Mouse (Mus musculus): ENCODE results near the gene Clec4d. TPM values are rescaled to one million over a fixed set of nuclear protein-coding genes. Genes with fewer than 3 reads are reported as not detected.
"Not testable (repeated sequence)": the region's sequence is repeated elsewhere in the genome, so short reads cannot be mapped to it uniquely, and the experiment has no call there.

Gene Clec4d
- polyA plus RNA-seq, 1 experiment from 2014 or later: 0.85 TPM

DNA sequence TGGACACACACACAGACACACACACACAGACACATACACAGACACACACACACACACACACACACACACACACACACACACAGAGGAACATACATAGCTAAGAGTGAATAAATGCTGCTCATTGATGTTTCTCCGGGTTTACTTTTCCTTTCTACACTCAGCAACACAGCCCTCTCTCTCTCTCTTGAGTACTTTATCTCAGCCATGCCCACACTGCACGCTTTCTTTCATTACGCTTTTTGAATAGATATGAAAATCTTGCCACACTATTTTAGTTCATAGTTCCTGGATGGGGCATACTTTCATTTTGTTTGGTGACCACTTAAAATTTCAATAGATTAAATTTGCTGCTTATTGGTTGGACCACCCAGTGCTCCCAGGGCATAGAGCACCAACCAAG is 2.3 kb downstream of the Clec4d start:
- Histone ChIP-seq H3K4me1 (replicated peaks) (peaks cover 13% of the 10 kb centered on the region), H3K4me3 (replicated peaks) (no peak overlapping the region), H3K4me2 (no peak overlapping the region), H3K27me3 (no peaks in the 10 kb centered on the region), H3K9me3 (replicated peaks) (no peaks in the 10 kb centered on the region), H3K36me3 (no peaks in the 10 kb centered on the region), H3K9ac (no peak overlapping the region), H3K27ac (no peak overlapping the region)
- ATAC-seq (ENCODE audit: low read depth) (no peak), DNase-seq (no peak)
- WGBS (ENCODE audit: insufficient replicate concordance): 62% methylated on average over 3 of the region's 3 CpGs

DNA sequence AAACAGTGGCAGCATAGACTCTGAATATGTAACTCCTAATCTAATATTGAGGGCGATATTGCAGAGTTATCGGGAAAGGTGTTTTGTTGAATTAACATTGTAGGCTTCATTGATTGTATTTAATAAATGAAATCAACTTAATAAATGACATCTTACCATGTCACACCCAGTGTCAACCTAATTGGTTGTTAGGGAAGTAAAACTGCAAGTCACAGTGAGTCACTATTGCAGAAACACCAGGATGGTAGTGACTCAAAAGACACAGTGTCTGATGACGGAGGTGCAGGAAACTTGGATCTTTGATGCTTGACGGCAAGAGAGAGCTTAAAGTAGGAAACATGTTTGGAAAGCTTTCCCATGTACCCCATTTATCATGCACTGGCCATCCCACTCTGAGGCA is 3.9 kb downstream of the Clec4d start:
- no peak overlapping the region for H3K9ac ChIP-seq
- ATAC-seq (ENCODE audit: low read depth): peak; percentile 78
- WGBS (ENCODE audit: insufficient replicate concordance): 79% methylated on average over 4 of the region's 4 CpGs

DNA sequence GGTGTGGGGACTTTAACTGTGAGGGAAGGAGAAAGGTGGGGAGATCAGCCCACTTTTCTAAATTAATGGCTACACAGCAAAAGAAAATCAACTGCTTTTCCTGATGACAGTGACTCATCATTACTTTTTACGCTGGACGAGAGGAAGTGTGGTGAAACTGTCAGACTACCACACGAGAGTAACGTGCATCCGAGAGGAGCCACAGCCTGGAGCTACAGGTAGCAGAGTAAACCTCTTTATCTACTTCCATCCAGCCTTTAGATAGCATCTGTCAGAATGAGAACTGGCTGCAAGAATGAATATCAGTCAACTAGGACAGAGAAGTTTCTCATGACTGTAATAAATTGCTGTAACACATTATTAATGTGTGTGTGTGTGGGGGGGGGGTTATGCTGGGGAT is 5.0 kb downstream of the Clec4d start:
- Histone ChIP-seq H3K27me3 (no peaks in the 10 kb centered on the region), H3K27ac (peak overlapping the region; percentile 23; the same call in 1 of the 2 replicates), H3K36me3 (no peaks in the 10 kb centered on the region), H3K4me3 (replicated peaks) (no peak overlapping the region), H3K9ac (no peak overlapping the region), H3K4me1 (replicated peaks) (peaks cover 9% of the 10 kb centered on the region), H3K4me2 (no peak overlapping the region), H3K9me3 (replicated peaks) (no peaks in the 10 kb centered on the region)
- 13% methylated on average over 5 of the region's 5 CpGs for WGBS (ENCODE audit: insufficient replicate concordance)
- DNase-seq (no peak), ATAC-seq (ENCODE audit: low read depth) (peak; percentile 41; the same call in 1 of the 2 replicates)

More for the DNA sequence above, 3.9 kb downstream of the Clec4d start:
- Histone ChIP-seq H3K4me3 (replicated peaks) (no peak overlapping the region), H3K4me2 (no peak overlapping the region), H3K36me3 (no peaks in the 10 kb centered on the region), H3K4me1 (replicated peaks) (peaks cover 9% of the 10 kb centered on the region), H3K27me3 (no peaks in the 10 kb centered on the region), H3K9me3 (replicated peaks) (no peaks in the 10 kb centered on the region), H3K27ac (peak overlapping the region; percentile 40)
- DNase-seq: no peak

DNA sequence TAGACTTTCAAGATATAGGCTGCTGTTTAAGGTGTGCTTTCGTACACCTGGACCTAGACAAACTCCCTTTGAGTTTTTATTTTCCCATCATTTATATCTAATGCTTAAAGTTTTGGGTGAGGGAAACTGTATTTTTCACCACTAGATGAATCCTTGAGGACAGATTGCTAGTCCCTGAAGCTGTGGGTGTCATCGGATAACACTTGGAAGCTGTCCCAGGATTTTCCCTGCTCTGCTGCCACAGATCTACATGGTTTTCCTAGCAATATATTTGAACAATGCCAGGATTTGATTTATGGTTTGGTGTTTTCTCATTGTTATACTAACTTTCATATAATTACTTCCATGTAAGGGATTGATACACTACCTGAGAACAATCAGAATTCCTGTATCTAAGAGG is 17.5 kb downstream of the Clec4d start:
- H3K27ac ChIP-seq: no peak overlapping the region
- no peak overlapping the region for H3K4me3 ChIP-seq (replicated peaks)
- H3K9me3 ChIP-seq (replicated peaks): no peaks in the 10 kb centered on the region
- 81% methylated on average over 2 of the region's 2 CpGs for WGBS (ENCODE audit: insufficient replicate concordance)
- H3K27me3 ChIP-seq: no peaks in the 10 kb centered on the region
- ATAC-seq (ENCODE audit: low read depth) (no peak), DNase-seq (no peak)
- H3K4me2 ChIP-seq: no peak overlapping the region
- no peaks in the 10 kb centered on the region for H3K36me3 ChIP-seq
- H3K9ac ChIP-seq: no peak overlapping the region
- no peaks in the 10 kb centered on the region for H3K4me1 ChIP-seq (replicated peaks)

DNA sequence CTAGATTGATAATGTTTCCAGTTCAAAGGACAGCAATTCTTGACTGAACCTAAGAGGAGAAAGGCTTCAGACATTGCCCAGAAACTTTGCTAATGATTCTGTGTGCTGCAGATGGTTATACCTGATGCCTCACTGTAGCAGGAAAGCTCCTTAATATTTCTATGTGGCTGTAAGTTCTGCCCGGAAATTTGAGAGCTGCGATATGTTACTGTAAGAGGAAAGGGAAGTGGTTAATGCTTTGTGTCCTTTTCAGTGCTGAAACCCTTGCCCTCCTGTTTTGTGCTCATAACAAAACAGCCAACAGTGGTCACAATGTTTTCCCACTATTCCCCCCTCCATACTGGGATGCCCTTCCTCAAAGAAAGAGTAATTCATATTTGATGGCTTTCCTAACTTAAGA is 24.4 kb downstream of the Clec4d start:
- peaks cover 17% of the 10 kb centered on the region for H3K4me1 ChIP-seq (replicated peaks)
- no peaks in the 10 kb centered on the region for H3K27me3 ChIP-seq
- ATAC-seq (ENCODE audit: low read depth) (no peak), DNase-seq (no peak)
- no peak overlapping the region for H3K4me3 ChIP-seq (replicated peaks)
- no peaks in the 10 kb centered on the region for H3K9me3 ChIP-seq (replicated peaks)
- H3K4me2 ChIP-seq: no peak overlapping the region
- H3K9ac ChIP-seq: no peak overlapping the region
- H3K27ac ChIP-seq: no peak overlapping the region
- 15% methylated on average over 2 of the region's 2 CpGs for WGBS (ENCODE audit: insufficient replicate concordance)
- no peaks in the 10 kb centered on the region for H3K36me3 ChIP-seq

DNA sequence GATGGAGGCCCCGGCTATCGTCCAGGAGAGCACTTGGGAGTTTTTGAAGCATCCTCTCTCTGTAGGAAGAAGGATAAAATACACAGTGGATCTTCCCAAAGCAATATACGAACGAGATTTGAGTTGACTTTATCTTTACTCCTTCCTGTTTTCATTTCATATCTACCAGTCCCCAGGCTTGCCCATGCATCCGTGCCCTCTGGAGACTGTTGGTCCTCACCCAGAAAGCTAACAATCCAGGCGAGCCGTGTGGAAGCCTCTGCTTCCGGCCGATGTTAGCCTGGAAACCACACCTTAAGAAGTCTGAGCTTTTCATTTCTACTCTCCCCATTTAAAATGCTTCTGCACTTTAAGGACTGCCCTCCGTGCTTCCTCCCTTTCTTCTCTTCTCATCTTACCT is 27.0 kb downstream of the Clec4d start:
- Histone ChIP-seq H3K4me3 (replicated peaks) (no peak overlapping the region), H3K9me3 (replicated peaks) (no peaks in the 10 kb centered on the region), H3K4me2 (no peak overlapping the region), H3K27me3 (no peaks in the 10 kb centered on the region), H3K9ac (no peak overlapping the region), H3K36me3 (no peaks in the 10 kb centered on the region), H3K27ac (no peak overlapping the region), H3K4me1 (replicated peaks) (peaks cover 28% of the 10 kb centered on the region)
- ATAC-seq (ENCODE audit: low read depth) (no peak), DNase-seq (no peak)
- 36% methylated on average over 10 of the region's 10 CpGs for WGBS (ENCODE audit: insufficient replicate concordance)

DNA sequence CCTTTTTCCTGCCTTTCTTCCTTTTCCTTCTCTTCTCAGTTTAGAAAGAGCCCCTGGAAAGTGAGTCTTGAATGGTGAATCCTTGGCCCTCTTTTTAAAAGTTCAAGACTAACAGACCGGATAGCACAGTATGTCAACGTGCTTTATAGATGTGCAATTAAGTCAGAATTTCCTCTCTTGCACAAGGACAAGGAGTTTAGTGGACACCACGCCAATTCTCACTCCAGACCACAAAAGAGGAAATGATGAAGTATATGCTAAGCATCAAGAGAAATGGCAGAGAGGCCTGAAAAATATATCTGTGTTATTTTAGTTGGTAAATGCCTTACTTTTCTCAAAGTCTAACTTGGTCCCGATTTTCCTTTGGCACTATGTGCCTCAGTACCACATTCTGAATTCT is 27.8 kb downstream of the Clec4d start, which contains the start of gene Clec4e:
Gene Clec4e, minus strand, starts transcription at position 118 of the 400 bp plus-strand sequence.
- Histone ChIP-seq H3K9me3 (replicated peaks) (no peaks in the 10 kb centered on the region), H3K36me3 (no peaks in the 10 kb centered on the region), H3K27me3 (no peaks in the 10 kb centered on the region), H3K4me3 (replicated peaks) (no peak within 1 kb of the TSS), H3K9ac (no peak within 1 kb of the TSS), H3K27ac (no peak within 1 kb of the TSS), H3K4me1 (replicated peaks) (peaks cover 32% of the 10 kb centered on the region), H3K4me2 (no peak within 1 kb of the TSS)
- DNase-seq (no peak), ATAC-seq (ENCODE audit: low read depth) (no peak)
- 53% methylated on average over 4 of the region's 4 CpGs for WGBS (ENCODE audit: insufficient replicate concordance)

DNA sequence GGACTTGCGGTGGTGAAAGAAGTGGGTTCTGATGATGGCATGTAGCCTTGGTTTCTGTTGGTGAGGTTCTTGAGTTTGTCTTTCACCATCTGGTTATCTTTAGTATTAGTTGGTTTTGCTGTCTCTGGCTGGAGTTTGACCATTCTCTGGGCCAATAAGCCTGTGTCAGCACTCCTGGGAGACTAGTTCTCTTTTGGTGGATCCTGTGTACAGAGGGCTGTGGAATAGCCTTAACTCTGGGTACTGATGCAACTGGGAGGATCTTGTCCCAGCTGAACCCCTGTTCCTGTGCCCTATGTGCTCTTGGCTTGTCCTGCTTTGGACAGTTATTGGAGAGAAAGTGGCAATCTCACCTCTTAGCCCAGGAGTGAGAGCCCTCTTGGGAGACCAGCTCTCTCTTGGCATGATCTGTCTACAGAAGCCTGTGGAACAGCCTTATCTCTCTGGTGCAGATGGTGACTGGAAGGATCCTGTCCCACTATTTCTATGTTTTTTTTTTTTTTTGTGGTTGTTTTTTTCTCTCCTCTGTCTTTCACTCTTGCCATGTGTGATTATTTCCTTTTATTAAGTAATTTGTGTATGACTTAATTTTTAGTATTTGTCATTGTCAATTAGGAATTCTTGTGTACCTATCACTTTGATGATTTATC is 31.0 kb downstream of the Clec4d start:
- H3K9me3 ChIP-seq (replicated peaks): no peaks in the 10 kb centered on the region
- H3K27ac ChIP-seq: peak overlapping the region; percentile 98
- DNase-seq (peak; percentile 73), ATAC-seq (ENCODE audit: low read depth) (peak; percentile 99)
- H3K4me2 ChIP-seq: peak overlapping the region; percentile 51
- H3K9ac ChIP-seq: peak overlapping the region; percentile 44
- no peaks in the 10 kb centered on the region for H3K36me3 ChIP-seq
- H3K4me3 ChIP-seq (replicated peaks): no peak overlapping the region
- H3K27me3 ChIP-seq: no peaks in the 10 kb centered on the region
- 93% methylated on average over 1 of the region's 1 CpGs for WGBS (ENCODE audit: insufficient replicate concordance)
- H3K4me1 ChIP-seq (replicated peaks): peaks cover 51% of the 10 kb centered on the region

DNA sequence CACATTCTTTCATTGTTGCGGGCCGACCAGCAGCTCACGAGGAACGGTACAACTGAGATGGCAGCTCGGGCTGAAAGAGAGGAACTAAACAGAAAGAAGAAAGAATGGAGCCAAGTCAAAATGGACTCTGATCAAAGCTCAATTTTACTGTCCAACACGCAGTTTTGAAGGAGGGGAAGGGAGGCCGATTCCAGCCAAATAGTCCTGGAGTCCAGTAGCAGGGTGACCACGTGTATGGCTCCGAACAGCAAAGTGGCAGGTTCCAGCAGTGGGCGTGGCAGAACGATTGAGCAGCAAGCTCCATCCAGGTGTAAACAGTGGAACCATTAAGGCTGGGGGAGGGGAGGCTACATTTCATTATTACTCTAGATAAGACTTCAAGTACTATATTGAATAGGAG is 31.6 kb downstream of the Clec4d start:
- ATAC-seq (ENCODE audit: low read depth): peak; percentile 7; the same call in 1 of the 2 replicates
- H3K9me3 ChIP-seq (replicated peaks); H3K4me3 ChIP-seq (replicated peaks); H3K27me3 ChIP-seq; H3K36me3 ChIP-seq; H3K9ac ChIP-seq: not testable (repeated sequence)
- H3K4me1 ChIP-seq (replicated peaks): peaks cover 51% of the 10 kb centered on the region
- 35% methylated on average over 11 of the region's 11 CpGs for WGBS (ENCODE audit: insufficient replicate concordance)
- peak overlapping the region; percentile 45 for H3K4me2 ChIP-seq
- H3K27ac ChIP-seq: peak overlapping the region; percentile 91
- peak; percentile 39 for DNase-seq

DNA sequence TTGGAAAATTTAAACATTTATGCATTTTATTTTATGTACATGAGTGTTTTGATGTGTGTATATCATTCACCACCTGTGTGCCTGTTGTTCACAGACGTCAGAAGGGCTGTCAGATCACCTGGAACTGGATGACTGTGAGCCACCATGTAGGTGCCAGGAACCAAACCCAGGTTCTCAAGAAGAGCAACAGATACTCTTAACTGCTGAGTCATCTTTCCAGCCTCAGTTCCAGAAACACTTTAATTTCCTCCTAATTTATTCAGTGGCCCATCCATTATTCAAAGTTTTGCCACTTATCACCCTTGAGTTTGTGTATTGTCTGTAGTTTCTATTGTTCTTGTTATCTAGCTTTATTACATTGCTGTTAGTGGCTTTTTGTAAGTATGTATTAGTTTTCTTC is 34.8 kb downstream of the Clec4d start:
- H3K36me3 ChIP-seq: no peaks in the 10 kb centered on the region
- H3K4me2 ChIP-seq: no peak overlapping the region
- no peak for ATAC-seq (ENCODE audit: low read depth)
- H3K4me3 ChIP-seq (replicated peaks): no peak overlapping the region
- H3K27me3 ChIP-seq: no peaks in the 10 kb centered on the region
- DNase-seq: peak; percentile 7
- no peaks in the 10 kb centered on the region for H3K9me3 ChIP-seq (replicated peaks)
- H3K9ac ChIP-seq: no peak overlapping the region
- 40% methylated on average over 1 of the region's 1 CpGs for WGBS (ENCODE audit: insufficient replicate concordance)
- H3K4me1 ChIP-seq (replicated peaks): peaks cover 34% of the 10 kb centered on the region
- 0 out of 2 replicates have a peak overlapping the region, but pooled peaks have one; percentile 29 for H3K27ac ChIP-seq

DNA sequence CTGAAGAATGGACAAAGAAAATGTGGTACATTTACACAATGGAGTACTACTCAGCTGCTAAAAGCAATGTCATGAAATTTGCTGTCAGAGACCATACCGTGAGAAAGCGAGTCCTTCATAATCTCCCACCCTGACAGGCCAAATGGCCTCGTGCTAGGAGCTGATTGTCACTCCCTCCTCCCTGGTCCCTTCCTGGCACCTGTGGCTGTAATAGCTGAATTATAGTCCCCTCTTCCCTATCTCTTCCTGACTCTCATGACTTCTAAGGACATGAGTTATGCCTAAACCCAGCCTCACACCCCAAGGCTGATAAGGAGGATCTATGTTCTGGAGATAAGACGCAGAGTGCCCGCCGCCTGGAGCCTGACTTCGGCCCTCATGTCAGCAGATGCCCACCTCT is 44.4 kb downstream of the Clec4d start:
- H3K9ac ChIP-seq; H3K4me2 ChIP-seq; H3K36me3 ChIP-seq; H3K9me3 ChIP-seq (replicated peaks); H3K27ac ChIP-seq; H3K4me3 ChIP-seq (replicated peaks); H3K27me3 ChIP-seq: not testable (repeated sequence)
- peaks cover 11% of the 10 kb centered on the region for H3K4me1 ChIP-seq (replicated peaks)
- DNase-seq (peak; percentile 14), ATAC-seq (ENCODE audit: low read depth) (peak; percentile 79)
- WGBS (ENCODE audit: insufficient replicate concordance): 33% methylated on average over 7 of the region's 7 CpGs

DNA sequence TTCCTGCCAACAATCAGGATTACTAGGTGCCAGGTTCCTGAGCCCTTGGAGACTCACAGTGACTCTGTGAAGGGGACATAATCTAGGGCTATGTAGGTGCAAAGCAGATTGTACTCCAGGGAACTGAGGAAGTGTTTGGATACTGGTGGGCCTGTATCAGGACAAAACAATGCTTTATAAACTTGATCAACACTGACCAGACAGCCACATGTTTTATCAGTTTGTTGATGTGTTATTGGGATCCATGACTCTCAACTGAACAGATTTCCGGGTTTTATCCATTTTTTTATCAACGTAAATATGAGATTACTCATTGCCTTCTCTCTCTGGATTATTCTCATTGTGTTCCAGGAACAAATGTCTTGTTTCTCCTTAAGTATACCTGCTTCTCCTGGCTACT is 46.1 kb downstream of the Clec4d start, which contains the start of gene Vmn2r19:
Gene Vmn2r19, plus strand, starts transcription at position 301 of the 400 bp plus-strand sequence.
- DNase-seq (no peak), ATAC-seq (ENCODE audit: low read depth) (no peak)
- no peaks in the 10 kb centered on the region for H3K9me3 ChIP-seq (replicated peaks)
- H3K4me3 ChIP-seq (replicated peaks): no peak within 1 kb of the TSS
- no peaks in the 10 kb centered on the region for H3K36me3 ChIP-seq
- H3K27me3 ChIP-seq: no peaks in the 10 kb centered on the region
- no peak within 1 kb of the TSS for H3K27ac ChIP-seq
- H3K9ac ChIP-seq: no peak within 1 kb of the TSS
- H3K4me1 ChIP-seq (replicated peaks): peaks cover 11% of the 10 kb centered on the region
- no peak within 1 kb of the TSS for H3K4me2 ChIP-seq
- 76% methylated on average over 2 of the region's 2 CpGs for WGBS (ENCODE audit: insufficient replicate concordance)
